Mouse (Mus musculus) limb, embryonic 14.5 days (tissue): ENCODE data around the gene Ly6g6f. TPM values are rescaled to one million over a fixed set of nuclear protein-coding genes. Genes with fewer than 3 reads are reported as not detected.

ENCODE experiments used
- ATAC-seq: fragments of 200-750 bp; cut with Nextera tagmentation; 2 replicates; pipeline ENCODE4 v1.8.0; 2017; ENCODE audit warnings: low read depth, moderate number of reproducible peaks, moderate TSS enrichment; ENCODE audit not compliant: low FRiP score
- DNase-seq: peaks from one replicate; pipeline ENCODE4 v3.0.0-alpha.2; 2015; ENCODE audit warnings: low spot score
- H3K27ac ChIP-seq: fragments of 300-500 bp; sonication (generic); replicated peaks from 2 replicates; pipeline ENCODE4 v1.5.1; 2014; ENCODE audit warnings: low read depth, mild to moderate bottlenecking, low read length, moderate library complexity, mixed read lengths
- H3K27me3 ChIP-seq: fragments of 300-500 bp; sonication (generic); 2 replicates; pipeline ENCODE4 v1.6.1; 2014; ENCODE audit warnings: low read length, mixed read lengths; ENCODE audit not compliant: control insufficient read depth, insufficient read depth
- H3K36me3 ChIP-seq: fragments of 300-500 bp; sonication (generic); 2 replicates; pipeline ENCODE4 v1.6.1; 2014; ENCODE audit warnings: mild to moderate bottlenecking, low read length, moderate library complexity, mixed read lengths; ENCODE audit not compliant: control insufficient read depth, insufficient read depth
- H3K4me1 ChIP-seq: fragments of 300-500 bp; sonication (generic); 2 replicates; pipeline ENCODE4 v1.6.1; 2014; ENCODE audit warnings: antibody characterized with exemption, low read length, mixed read lengths; ENCODE audit not compliant: control insufficient read depth, insufficient read depth
- H3K4me2 ChIP-seq: fragments of 300-500 bp; sonication (generic); replicated peaks from 2 replicates; pipeline ENCODE4 v1.6.1; 2014; ENCODE audit warnings: low read depth, mild to moderate bottlenecking, low read length, moderate library complexity; ENCODE audit not compliant: severe bottlenecking
- H3K4me3 ChIP-seq: fragments of 300-500 bp; sonication (generic); replicated peaks from 2 replicates; pipeline ENCODE4 v1.5.1; 2014; ENCODE audit warnings: low read length
- H3K9ac ChIP-seq: fragments of 300-500 bp; sonication (generic); 2 replicates; pipeline ENCODE4 v1.6.1; 2014; ENCODE audit warnings: mild to moderate bottlenecking, low read depth, low read length, moderate library complexity; ENCODE audit not compliant: severe bottlenecking
- H3K9me3 ChIP-seq: fragments of 300-500 bp; sonication (generic); 2 replicates; pipeline ENCODE4 v1.6.1; 2016; ENCODE audit warnings: low read length; ENCODE audit not compliant: control insufficient read depth
- POLR2A ChIP-seq: fragments of 200-500 bp; IDR thresholded peaks from 2 replicates; pipeline ENCODE4 v1.8.0; 2012; ENCODE audit warnings: inconsistent platforms, mild to moderate bottlenecking, moderate library complexity, borderline replicate concordance; ENCODE audit not compliant: insufficient read depth, insufficient read length; ENCODE audit errors: extremely low read depth
- WGBS: fragments of 180-500 bp; shearing (Covaris S2); extraction: QIAGEN DNeasy Blood & Tissue Kit; methylation state at CpG from one replicate; pipeline ENCODE4 v1.1.7; 2014; 5-methylcytosine and 5-hydroxymethylcytosine counted together
- polyA plus RNA-seq, 2 experiments: library from polyadenylated mRNA; depleted of rRNA in 1 of 2; stranded (reverse) in 1 of 2; unstranded in 1 of 2; fragments of >200 nt; fragmentation: Nextera tagmentation in 1 of 2; extraction: Ambion mirVana in 1 of 2; gene quantifications; 2 replicates each; pipeline versions ENCODE4 v1.2.1 to v1.2.3; 2012 to 2014

Gene Ly6g6f
- polyA plus RNA-seq, 2 experiments = 0.14 to 0.28 TPM

- peaks cover 58% of the 10 kb centered on the region for H3K36me3 ChIP-seq
Observed at GRCm38 (mm10) chr17:35103221-35103690, 17.8 kb upstream of the Ly6g6f start.

GRCm38 (mm10) chr17:35102299-35102698 lies 16.9 kb upstream of the Ly6g6f start:
- H3K9ac ChIP-seq = no peak overlapping the region
- H3K27ac ChIP-seq = no peak overlapping the region
- no peaks in the 10 kb centered on the region for H3K9me3 ChIP-seq
- H3K36me3 ChIP-seq = peaks cover 66% of the 10 kb centered on the region
- TF ChIP-seq POLR2A = no peak
- no peak for DNase-seq
- ATAC-seq = peak; percentile 30
- H3K4me2 ChIP-seq = no peak overlapping the region
- H3K4me3 ChIP-seq = no peak overlapping the region
- H3K27me3 ChIP-seq = no peaks in the 10 kb centered on the region
- 0 out of 2 replicates have a peak, but pooled peaks cover 2% of the 10 kb centered on the region for H3K4me1 ChIP-seq
- whole genome bisulfite sequencing = 70% methylated on average over 7 of the region's 8 CpGs

More at GRCm38 (mm10) chr17:35103221-35103690, 17.8 kb upstream of the Ly6g6f start:
- no peaks in the 10 kb centered on the region for H3K9me3 ChIP-seq
- H3K4me2 ChIP-seq = no peak overlapping the region
- ATAC-seq (no peak), DNase-seq (no peak)
- no peak for TF ChIP-seq POLR2A
- 0 out of 2 replicates have a peak, but pooled peaks cover 2% of the 10 kb centered on the region for H3K4me1 ChIP-seq
- H3K27ac ChIP-seq = no peak overlapping the region
- H3K27me3 ChIP-seq = no peaks in the 10 kb centered on the region
- no peak overlapping the region for H3K9ac ChIP-seq
- 67% methylated on average over 6 of the region's 6 CpGs for WGBS
- H3K4me3 ChIP-seq = no peak overlapping the region

- Histone ChIP-seq H3K9ac (no peak overlapping the region), H3K4me1 (0 out of 2 replicates have a peak, but pooled peaks cover 2% of the 10 kb centered on the region), H3K27ac (no peak overlapping the region), H3K4me3 (no peak overlapping the region), H3K4me2 (no peak overlapping the region), H3K27me3 (no peaks in the 10 kb centered on the region), H3K36me3 (peaks cover 78% of the 10 kb centered on the region), H3K9me3 (no peaks in the 10 kb centered on the region)
- WGBS = 88% methylated on average over 11 of the region's 11 CpGs
- DNase-seq (no peak), ATAC-seq (no peak)
- TF ChIP-seq POLR2A = no peak
Observed at GRCm38 (mm10) chr17:35101161-35101560, 15.8 kb upstream of the Ly6g6f start.

GRCm38 (mm10) chr17:35100196-35100765 lies 14.9 kb upstream of the Ly6g6f start:
- DNase-seq = no peak
- Histone ChIP-seq H3K27me3 (no peaks in the 10 kb centered on the region), H3K9ac (no peak overlapping the region), H3K9me3 (no peaks in the 10 kb centered on the region), H3K4me1 (no peaks in the 10 kb centered on the region), H3K4me2 (no peak overlapping the region), H3K27ac (no peak overlapping the region), H3K4me3 (no peak overlapping the region), H3K36me3 (peaks cover 84% of the 10 kb centered on the region)
- ATAC-seq = no peak
- 77% methylated on average over 10 of the region's 10 CpGs for WGBS
- TF ChIP-seq POLR2A = no peak

GRCm38 (mm10) chr17:35097164-35097655 lies 11.8 kb upstream of the Ly6g6f start:
- Histone ChIP-seq H3K9ac (no peak overlapping the region), H3K27ac (no peak overlapping the region), H3K36me3 (peaks cover 96% of the 10 kb centered on the region)

More at GRCm38 (mm10) chr17:35097164-35097655, 11.8 kb upstream of the Ly6g6f start:
- H3K4me1 ChIP-seq = no peaks in the 10 kb centered on the region
- no peaks in the 10 kb centered on the region for H3K9me3 ChIP-seq
- TF ChIP-seq POLR2A = no peak
- H3K27me3 ChIP-seq = no peaks in the 10 kb centered on the region
- H3K4me3 ChIP-seq = no peak overlapping the region
- no peak for ATAC-seq
- H3K4me2 ChIP-seq = no peak overlapping the region
- no peak for DNase-seq
- 88% methylated on average over 12 of the region's 12 CpGs for WGBS
